Mouse (Mus musculus) ES-Bruce4 (cell line): Measurements from ENCODE around the gene Mlycd.

ENCODE experiments used
- CTCF ChIP-seq: IDR thresholded peaks from one replicate; pipeline ENCODE4 v1.8.1; 2011; ENCODE audit warnings: low read depth, low read length
- EP300 ChIP-seq: IDR thresholded peaks from 2 replicates; pipeline ENCODE4 v1.6.1; 2011; ENCODE audit warnings: low read depth, low read length; ENCODE audit not compliant: insufficient read depth

DNA sequence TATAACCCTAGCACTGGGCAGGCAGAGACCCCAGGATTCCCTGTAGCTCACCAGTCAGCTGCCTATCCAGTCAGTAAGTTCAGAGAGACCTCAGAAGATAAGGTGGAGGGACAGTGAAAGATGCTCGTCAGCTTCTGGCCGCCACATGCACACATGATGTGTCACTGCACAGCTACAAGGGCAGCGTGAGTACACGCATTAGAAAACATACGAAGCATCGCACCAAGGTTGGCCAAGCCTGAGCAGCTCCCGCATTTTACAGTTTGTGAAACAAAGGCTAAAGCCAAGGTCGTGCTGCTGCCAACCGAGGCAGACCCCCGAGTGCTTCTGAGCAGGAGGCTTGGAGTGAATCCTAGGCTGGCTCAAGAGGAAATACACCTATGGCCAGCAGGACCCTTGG lies 18.9 kb downstream of the Mlycd start:
- TF ChIP-seq EP300, result no peak
- no peak for TF ChIP-seq CTCF
